Mouse (Mus musculus) CH12.LX (cell line): ENCODE data around the gene Mul1.

Experiments used
- CHD1 ChIP-seq: IDR thresholded peaks from 2 replicates; pipeline ENCODE4 v1.6.1; 2012; ENCODE audit warnings: low read depth, low read length, improper control_type of control experiment, inconsistent platforms
- CTCF ChIP-seq, 2 experiments: IDR thresholded peaks in 1 of 2; conservative IDR thresholded peaks in 1 of 2; 2 replicates each; pipeline ENCODE4 v1.5.1; 2011 to 2012; ENCODE audit warnings: low read depth in 2 of 2, low read length in 2 of 2, improper control_type of control experiment in 1 of 2, inconsistent platforms in 1 of 2, mild to moderate bottlenecking in 1 of 2, moderate library complexity in 1 of 2
- ETS1 ChIP-seq: conservative IDR thresholded peaks from 2 replicates; pipeline ENCODE4 v1.6.1; 2012; ENCODE audit warnings: low read depth, mild to moderate bottlenecking, inconsistent platforms, low read length, improper control_type of control experiment, moderate library complexity
- MAX ChIP-seq: IDR thresholded peaks from 2 replicates; pipeline ENCODE4 v1.6.1; 2011; ENCODE audit warnings: low read length, improper control_type of control experiment
- MEF2A ChIP-seq: IDR thresholded peaks from 2 replicates; pipeline ENCODE4 v1.6.1; 2014; ENCODE audit warnings: low read depth, mild to moderate bottlenecking, inconsistent platforms, low read length, improper control_type of control experiment, borderline replicate concordance
- POLR2A ChIP-seq: IDR thresholded peaks from 2 replicates; pipeline ENCODE4 v1.6.1; 2011; ENCODE audit warnings: low read depth, mild to moderate bottlenecking, improper control_type of control experiment, low read length
- SIN3A ChIP-seq: IDR thresholded peaks from 2 replicates; pipeline ENCODE4 v1.6.1; 2012; ENCODE audit warnings: low read length, improper control_type of control experiment, inconsistent platforms

- no peak for TF ChIP-seq CHD1
- TF ChIP-seq ETS1: no peak
- no peak for TF ChIP-seq POLR2A
- TF ChIP-seq MAX: no peak
- no peak for TF ChIP-seq CTCF (conservative IDR thresholded peaks at IDR 0.05 in 1 of 2, IDR thresholded peaks at IDR 0.05 in 1 of 2; ENCODE audit: low read depth in 2 of 2, low read length in 2 of 2)
- no peak for TF ChIP-seq MEF2A
- TF ChIP-seq SIN3A: no peak
These were observed 21.5 kb downstream of the Mul1 start for GRCm38 (mm10) chr4:138455956-138456341.
